Mouse (Mus musculus) ES-E14 (cell line): Measurements from ENCODE around the gene Hbp1.

Experiments
- CHD2 ChIP-seq: IDR thresholded peaks from 2 replicates; pipeline ENCODE4 v1.6.1; 2014; ENCODE audit warnings: mild to moderate bottlenecking, low read depth, low read length, inconsistent platforms
- ZNF384 ChIP-seq: IDR thresholded peaks from 2 replicates; pipeline ENCODE4 v1.6.1; 2012; ENCODE audit warnings: low read depth, low read length, inconsistent platforms

GRCm38 (mm10) chr12:31971547-31971946 lies 21.2 kb upstream of the Hbp1 start:
- TF ChIP-seq ZNF384 (no peak), CHD2 (no peak)
